Mouse (Mus musculus) common myeloid progenitor, adult 5-6 weeks (primary cell): ENCODE results near the gene Dab2ip. TPM values are rescaled to one million over a fixed set of nuclear protein-coding genes. Genes with fewer than 3 reads are reported as not detected.

ENCODE experiments used
- ATAC-seq: replicated peaks from 2 replicates; pipeline ENCODE4 v1.8.0; 2016; ENCODE audit warnings: low read depth, mild to moderate bottlenecking, moderate TSS enrichment, inconsistent platforms; ENCODE audit not compliant: poor library complexity, severe bottlenecking
- total RNA-seq: library from RNA; stranded (forward); fragments of 200-1000, 187-1606 nt; gene quantifications from 2 replicates; pipeline ENCODE4 v1.2.3, GENCODE M21; 2017

Dab2ip gene
- total RNA-seq, 1 experiment from 2014 or later, result 10.1 TPM

DNA sequence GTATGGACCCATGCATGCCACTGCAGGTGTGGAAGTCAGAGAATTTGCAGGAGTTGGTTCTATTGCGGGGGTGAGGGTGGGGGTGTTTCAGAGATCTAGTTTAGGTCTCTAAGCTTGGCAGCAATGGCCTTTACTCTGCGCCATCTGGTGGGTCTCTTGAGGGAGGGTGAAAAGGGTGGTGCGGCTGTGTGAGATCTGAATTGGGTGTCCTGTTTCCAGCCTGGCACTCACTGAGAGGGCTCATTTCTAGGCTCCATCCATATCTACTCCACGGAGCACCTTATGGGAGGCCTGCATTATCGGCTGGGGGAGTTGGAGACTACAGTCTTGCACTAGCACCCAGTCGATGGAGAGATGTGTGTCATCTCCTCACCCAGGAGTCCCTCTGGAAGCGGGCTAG, 60.9 kb downstream of the Dab2ip start:
- ATAC-seq, result no peak

DNA sequence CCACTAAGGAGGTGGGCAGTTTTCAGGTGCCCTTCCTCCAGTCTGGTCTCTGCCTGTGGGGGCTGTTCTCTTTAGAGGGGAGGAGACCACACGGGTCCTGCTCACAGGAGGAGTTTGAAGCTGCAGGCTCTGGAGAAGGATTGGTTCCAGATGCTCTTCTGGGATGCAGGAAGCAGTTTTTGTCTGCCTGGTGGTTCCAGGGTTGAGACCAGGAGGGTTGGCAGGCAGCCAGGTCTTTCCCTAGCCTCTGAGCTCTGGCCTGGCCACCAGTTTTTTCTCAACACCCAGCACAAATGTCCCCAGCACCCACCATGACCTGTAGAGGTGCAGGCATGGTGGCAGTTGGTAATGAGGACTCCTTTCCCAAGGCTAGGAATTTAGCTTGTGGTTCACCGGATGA, 61.5 kb downstream of the Dab2ip start:
- ATAC-seq, result no peak

DNA sequence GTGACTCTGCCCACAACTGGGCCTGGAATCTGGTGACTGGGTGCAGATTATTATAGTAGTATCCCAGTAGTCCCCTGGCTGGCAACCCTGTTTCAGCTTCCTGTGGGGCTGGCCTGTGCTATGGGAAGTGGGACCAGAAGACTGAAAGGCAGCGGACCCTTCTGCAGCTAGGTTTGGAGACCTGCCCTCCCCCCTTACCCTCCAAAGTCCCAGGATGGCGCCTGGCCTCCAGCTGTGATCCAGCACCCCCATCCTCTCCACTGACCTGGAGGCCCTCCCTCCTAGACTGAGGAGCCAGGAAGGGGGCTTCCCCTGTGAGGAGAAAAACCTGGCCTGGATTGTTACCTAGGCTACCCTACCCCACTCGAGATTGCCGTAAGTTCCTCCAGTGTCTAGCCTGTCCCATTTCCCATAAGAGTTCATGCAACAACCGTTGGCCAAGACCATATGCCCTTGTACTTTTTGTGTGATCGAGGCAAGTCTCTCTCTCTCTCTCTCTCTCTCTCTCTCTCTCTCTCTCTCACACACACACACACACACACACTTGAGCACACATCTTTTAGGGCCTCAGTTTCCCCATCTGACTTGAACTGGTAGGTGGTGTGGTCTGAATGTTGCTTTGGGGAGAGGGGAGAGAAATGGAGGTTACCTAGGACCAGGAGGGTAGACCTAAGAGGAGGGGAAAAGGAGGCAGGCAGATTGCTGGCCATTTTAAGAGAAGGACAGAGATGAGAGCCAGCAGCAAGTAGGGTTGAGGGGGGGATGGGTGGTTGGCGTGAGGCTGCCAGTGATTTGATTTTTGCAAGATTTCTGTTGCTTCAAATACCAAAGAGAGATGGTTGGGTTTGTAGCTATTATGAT, 62.5 kb downstream of the Dab2ip start:
- no peak for ATAC-seq

DNA sequence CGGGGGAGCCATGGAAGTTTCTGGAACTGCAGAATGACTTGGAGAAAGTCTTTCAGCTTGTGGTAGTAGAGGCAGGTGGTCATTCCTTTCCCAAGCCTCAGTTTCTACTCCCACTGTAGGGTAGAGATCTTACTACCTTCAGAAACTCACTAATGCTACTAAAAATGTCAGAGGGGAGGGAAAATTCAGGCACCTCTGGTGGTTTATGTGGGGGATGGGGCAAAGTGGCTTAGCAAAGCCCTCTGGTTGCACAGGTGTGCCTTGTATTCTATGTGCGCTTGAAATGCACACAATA, 63.1 kb downstream of the Dab2ip start:
- ATAC-seq, result no peak

DNA sequence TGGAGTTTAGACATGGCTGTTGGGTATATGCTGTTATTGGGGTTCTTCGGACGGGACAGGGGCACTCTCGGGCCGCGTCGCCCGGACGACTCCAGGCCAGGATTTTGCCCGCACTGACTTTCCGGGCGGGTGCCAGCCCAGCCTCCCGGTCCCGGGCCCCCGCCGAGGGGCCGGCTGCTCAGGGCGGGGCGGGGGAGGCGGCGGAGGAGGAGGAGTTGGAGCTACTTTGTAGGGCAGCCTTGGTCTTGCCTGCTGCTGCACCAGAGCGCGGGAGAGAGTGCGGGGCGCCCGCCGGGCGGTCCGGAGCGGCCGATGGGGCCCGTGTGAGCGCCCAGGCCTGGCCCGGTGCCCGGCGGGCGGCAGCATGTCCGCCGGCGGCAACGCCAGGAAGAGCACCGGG, 63.7 kb downstream of the Dab2ip start:
- ATAC-seq, result peak; percentile 38

DNA sequence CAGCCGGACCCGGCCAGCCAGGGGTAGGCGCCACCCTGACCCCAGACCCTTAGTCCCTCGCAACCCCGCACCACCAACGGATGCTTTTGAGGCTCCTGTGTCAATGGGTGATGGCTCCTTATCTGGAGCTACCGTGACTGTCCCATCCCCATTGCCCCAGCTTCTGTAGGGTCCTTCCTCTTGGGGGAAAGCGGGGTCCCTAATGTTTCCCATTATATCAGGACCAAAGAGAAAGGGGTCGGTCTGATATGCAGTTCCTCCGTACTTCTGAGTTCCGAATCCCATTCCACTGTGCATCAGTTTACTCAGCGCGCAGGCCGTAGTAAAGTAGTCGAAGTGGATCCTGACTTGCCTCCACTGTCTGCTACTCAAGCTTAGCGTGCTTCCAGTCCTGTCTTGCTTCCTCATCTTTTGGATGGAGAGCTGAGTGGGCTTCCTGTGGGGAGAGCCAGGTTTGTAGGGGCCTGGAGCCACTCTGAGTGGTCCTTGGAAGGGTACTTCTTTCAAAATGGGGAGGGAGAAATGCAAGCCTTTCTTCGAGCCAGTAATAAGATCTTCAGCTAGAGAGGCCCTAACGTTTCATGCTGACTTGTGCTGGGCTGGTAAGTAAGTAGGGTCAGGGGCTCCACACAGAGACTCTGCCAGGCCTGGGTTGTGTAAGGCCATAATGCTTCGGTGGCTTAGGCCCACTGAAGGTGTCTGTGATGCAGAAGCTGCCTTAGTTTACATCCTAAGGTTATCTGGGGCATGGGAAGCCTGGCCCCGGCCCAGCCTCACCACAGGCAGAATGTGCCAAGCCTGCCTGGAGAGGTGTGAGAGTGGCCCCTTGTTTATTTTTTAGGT, 64.4 kb downstream of the Dab2ip start:
- ATAC-seq, result 0 out of 2 replicates have a peak, but pooled peaks have one; percentile 11

DNA sequence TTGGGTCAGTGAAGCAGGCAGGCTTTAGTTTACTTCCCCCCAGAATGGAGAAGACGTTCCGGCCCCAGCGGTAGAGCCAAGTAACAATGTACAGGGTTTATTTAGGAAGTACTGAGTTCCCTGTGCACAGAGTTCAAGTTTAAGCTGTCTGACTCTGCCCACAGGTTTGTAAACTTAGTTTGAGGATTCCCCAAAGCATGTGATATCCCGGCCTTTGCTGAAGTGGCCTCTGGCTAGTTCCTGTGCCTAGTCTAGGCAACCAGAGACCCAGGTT, 65.0 kb downstream of the Dab2ip start:
- ATAC-seq, result peak; percentile 13; the same call in 1 of the 2 replicates

DNA sequence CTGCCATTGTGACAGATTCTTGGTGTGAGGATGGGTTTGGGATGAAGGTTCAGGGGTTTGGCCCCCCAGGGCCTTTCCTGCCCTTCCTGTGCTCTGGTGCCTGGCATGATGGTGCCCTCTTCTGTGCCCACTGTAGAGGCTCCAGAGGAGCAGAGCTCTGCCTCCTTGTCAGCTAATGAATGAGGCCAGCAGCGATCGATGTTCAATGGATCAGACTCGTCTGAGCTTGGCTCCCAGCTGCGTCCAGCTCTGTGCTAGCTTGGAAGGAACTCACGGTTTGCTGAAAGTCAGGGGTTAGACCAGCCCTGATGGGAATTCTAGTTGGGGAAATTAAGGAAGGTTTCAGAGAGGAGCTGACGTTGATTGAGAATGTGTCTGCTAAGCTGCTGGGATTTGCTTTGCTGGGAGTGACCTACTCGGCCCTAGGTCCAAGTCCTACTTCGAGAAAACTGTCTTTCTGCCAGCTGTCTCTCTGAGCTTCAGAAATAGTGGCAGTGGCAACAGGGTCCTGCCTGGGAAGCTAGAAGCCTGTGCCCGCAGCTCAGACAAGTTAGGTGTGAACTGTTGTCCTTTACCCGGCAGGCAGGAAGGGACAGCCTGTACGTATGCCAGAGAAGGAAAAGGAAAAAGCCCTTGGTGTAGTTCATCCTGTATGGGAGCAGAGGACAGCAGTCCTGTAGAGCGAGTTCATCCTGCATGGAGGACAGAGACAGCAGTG, 65.5 kb downstream of the Dab2ip start:
- ATAC-seq, result no peak

DNA sequence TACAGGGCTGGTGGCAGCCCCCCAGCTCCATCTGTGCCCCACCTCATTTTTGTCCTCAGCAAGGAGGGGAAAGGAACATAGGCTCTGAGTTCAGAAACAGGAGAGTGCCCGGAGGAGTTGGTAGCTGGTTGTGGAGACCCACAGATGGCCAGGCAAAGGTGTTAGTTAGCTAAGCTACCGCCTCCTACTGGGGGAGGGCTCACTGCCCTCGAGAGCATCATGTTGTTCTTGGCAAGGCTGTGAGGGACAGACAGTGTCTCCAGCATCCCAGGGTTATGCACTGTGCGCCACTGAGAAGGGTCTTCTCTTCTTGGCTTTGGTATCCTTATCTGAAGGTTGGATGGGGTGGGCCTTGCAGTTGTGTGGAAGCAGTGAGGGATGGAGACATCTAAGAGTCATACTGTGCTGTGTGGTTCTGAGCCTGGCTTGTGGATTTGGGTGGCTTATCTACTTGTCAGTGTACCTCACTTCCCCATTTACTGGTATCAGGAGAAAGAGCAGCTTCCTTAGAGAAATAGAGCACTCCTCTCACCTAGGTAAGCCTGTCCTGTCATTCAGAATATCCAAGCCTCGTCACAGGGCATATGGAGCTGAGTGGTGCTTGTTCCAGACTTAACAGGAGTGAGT, 66.4 kb downstream of the Dab2ip start:
- ATAC-seq, result peak; percentile 50

DNA sequence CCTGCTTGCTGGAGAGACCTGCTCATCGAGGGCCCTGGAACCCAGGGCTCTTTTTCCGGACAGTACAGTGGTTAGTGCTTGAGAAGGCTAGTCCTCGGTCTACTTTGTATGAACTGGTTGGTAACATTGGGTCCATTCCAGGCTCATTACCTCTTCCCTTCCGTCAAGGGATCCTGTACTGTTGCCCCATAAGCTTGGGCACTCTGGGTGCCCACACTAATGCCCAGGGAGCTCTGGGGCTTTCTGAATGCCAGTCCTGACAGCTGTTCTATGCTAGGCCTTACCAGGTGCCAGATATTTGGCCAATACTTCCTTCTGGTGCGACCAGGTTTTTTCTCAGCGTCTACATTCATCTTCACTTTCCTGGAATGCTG, 66.9 kb downstream of the Dab2ip start:
- no peak for ATAC-seq

DNA sequence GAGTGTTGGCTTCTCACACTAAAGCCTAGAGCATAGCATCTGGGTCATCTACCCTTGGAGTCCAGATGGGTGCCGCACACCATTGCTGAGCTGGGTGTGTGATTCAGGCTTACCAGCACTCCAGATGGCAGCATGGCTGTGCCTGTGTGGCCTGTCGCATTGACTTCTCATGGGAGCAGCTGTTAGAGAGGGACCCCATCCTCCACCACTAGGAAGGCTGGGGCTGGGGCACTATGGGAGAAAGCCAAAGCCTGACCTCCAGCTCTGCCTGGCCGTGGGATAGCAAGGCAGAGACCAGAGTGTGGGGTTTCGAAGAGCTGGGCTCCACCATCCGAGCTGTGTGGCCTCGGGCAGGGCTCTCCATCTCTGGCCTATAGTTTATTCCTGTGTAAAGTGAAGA, 67.5 kb downstream of the Dab2ip start:
- no peak for ATAC-seq

DNA sequence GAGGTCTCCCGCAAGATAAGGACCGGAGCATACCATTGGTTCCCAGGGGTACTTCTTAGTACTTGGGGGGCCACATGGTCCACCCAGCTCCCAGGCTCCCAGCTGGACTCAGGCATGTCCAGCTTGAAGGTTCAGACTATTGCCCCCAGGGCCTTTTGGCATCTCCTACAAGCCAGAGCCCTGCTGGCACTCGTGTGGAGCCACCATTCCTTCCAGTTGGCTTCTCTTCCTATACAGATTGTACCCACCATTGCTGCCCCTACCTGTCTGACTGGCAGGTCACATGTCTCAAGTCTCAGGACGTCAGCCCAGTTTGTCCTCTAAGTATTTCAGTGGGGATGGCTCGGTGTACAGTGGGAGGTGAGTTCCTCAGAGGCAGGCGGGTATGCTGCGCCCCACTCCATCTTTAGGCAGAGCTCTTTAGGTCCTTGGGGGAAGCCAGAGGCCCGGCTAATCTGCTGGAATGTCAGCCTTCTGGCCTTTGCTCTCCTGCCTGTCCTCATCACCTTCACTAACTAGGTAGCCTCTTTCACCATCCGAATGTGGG, 68.2 kb downstream of the Dab2ip start:
- no peak for ATAC-seq

DNA sequence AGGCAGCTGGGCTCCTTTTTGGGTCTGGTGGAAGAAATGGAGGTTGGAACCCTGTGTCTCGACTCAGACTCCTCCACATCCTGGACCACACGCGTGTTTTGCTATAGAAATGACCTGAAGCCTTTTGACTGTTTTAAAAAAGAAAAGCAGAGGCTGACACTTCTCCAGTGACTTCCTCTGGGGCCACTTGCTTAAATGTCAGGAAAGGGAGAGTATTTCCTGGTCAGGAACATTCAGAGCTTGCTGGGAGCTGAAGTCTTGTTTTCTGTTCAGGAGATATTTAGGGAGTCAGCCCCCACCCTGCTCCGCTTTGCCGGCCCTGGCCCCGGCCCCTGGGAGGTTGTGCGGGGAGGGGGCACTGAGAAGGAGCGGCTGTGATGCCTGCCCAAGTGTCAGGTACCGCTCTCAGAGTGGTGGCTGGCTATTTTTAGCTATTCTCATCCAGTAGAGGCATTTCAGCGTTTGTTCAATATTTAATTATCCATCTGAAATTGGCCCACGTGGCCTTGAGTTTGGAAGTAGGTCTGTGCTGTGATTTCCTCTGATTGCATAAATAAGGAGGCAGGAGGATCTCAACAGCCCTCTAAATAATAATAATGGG, 69.3 kb downstream of the Dab2ip start:
- ATAC-seq, result no peak

DNA sequence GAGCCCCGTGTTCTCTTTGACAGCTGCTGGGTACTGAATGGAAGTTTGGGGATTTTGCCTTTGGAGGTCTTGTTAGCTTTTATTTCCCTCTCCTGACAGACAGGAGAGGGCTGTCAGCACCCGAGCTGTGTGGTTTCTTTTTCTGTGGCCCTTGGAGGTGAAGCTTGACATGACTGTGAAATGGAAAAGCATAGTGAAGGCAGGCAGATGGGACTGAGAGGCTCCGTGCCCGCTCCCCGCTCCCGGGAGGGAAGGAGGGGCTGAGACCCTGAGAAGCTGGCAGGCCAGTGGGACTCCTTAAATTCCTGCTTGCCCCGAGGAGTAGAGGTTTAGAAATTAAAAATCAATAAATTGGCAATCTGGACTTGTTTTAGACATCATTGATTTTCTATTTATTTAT, 70.0 kb downstream of the Dab2ip start:
- ATAC-seq, result no peak

DNA sequence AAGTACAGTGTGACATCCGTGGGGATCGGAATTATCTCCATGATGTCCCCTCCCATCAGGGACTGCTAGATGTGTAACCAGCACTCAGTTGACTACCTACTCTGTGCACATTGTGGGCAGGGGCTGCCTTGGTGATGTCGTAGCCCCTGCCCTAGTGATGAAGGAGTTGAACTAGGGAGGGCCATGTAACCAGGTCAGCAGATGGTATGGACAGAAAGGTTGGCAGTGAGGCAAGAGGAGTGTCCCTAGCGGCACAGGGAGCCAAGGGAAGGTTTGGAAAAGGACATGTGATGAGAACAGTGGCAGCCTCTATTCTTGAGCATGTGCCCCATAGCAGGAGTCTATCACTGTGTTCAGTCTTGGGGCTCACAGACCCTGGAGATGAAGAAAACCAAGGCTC, 70.6 kb downstream of the Dab2ip start:
- ATAC-seq, result no peak

DNA sequence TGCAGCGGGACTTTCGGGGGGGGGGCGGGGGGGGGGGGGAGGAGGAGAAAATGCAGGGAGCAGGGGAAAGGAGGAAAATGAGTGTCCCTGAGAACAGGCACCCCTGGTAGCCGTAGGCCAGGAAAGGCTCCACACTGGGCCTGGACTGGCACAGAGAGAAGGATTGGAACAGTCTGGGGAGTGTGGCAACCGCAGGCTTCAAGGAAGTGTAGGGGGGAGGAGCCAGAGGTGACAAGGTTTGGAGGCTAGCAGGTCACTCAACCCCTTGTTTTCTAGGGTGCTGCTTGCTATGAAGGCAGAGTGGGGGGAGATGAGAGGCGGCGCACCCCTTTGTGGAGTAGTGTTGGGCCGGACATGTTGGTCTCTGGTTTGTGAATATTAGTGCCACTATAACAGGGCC, 71.1 kb downstream of the Dab2ip start:
- 0 out of 2 replicates have a peak, but pooled peaks have one; percentile 24 for ATAC-seq

DNA sequence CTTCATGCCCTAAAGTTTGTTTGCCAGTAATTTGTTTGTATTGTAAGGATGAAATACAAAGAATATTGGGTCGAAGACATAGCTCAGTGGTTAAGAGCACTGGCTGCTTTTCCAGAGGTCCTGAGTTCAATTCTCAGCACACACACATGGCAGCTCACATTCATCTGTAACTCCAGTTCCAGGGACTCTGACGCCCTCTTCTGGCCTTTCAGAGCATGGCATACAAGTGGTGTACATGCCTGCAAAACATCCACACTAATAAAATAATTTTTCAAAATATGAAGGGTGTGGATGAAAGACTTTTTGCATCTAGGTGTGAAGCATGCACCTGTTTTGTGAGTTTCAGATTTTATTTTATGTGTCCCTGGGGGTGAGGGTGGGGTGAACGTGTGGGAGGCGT, 75.3 kb downstream of the Dab2ip start:
- ATAC-seq, result no peak

DNA sequence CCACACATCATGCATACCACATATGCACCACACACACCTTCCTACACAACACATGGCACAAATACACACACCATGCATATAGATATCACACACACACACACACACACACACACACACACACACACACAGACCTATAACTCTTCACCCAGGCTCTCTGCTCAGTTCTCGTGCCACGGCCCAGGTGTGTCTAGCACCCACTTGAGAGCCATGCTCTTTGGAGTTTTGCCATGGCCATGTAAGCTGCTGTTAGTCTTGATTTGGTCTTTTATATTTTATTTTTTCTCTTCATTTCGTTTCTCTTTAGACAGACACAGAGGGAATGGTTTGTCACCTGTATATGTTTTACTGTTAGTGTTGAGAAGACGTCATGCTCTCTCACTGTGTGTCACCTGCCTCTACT, 76.9 kb downstream of the Dab2ip start:
- ATAC-seq, result no peak

DNA sequence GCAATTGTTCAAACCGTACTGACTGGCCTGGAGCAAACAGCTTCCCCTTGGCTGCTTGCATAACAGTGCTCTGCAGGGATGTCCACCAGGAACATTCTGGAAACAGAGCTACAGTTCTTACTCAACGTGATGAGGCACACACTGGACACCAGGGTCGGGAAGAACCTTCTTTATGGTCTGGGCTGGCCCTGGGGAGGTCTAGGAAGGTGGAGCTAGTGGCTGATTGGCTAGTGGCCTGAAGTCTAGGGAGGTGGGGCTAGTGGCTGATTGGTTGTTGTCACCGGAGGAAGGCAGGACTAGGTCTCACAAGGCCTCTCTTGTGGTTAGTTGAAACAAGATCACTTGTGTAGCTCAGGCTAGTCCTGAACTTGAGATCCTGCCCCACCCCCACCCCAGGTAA, 77.5 kb downstream of the Dab2ip start:
- ATAC-seq, result no peak
